ENCODE assay signal across 9 mouse cellular contexts in genomic region chr16:31465630-31466029, GRCm38 (mm10). TPM values are rescaled to one million over a fixed set of nuclear protein-coding genes. Genes with fewer than 3 reads are reported as not detected.
A peak's percentile ranks its signal among the peaks of the same experiment; 100 is the strongest.
DNase-seq lines count a peak whose midpoint lies in the region; ATAC-seq and TF ChIP-seq lines count a peak whose summit lies in the region.
"Had no signal": no experiment of that assay in that cellular context is flagged by ENCODE, and none has a peak within 500 bp of the region (broad histone marks: within the 10 kb centered on the region; RNA-seq: fewer than 3 reads in every experiment).

No protein-coding gene starts in this region.

- H3K27ac ChIP-seq in midbrain, embryonic 14.5 days (replicated peaks; ENCODE audit: low read depth, low read length) = no peak overlapping the region
- H3K27ac ChIP-seq in midbrain, embryonic 13.5 days = no peak overlapping the region
- 0 out of 2 replicates have a peak overlapping the region, but pooled peaks have one; percentile 3 for H3K27ac ChIP-seq in stomach, postnatal 0 days (replicated peaks)
- H3K27ac ChIP-seq: limb, embryonic 15.5 days had no signal

- ATAC-seq in midbrain, embryonic 14.5 days (ENCODE audit: low FRiP score, low TSS enrichment) = no peak
- ATAC-seq in midbrain, embryonic 13.5 days = no peak
- peak; percentile 50; the same call in 1 of the 2 replicates for ATAC-seq in stomach, postnatal 0 days (ENCODE audit: low FRiP score, low TSS enrichment)

- H3K4me2 ChIP-seq in midbrain, embryonic 14.5 days (ENCODE audit: low read length) = no peak overlapping the region
- no peak overlapping the region for H3K4me2 ChIP-seq in midbrain, embryonic 13.5 days (replicated peaks)
- H3K4me2 ChIP-seq in stomach, postnatal 0 days (replicated peaks; ENCODE audit: low read depth) = no peak overlapping the region
- H3K4me2 ChIP-seq: limb, embryonic 15.5 days had no signal

- H3K4me1 ChIP-seq in midbrain, embryonic 14.5 days (ENCODE audit: control insufficient read depth, insufficient read depth, low read length) = no peaks in the 10 kb centered on the region
- no peaks in the 10 kb centered on the region for H3K4me1 ChIP-seq in midbrain, embryonic 13.5 days (replicated peaks)
- no peaks in the 10 kb centered on the region for H3K4me1 ChIP-seq in stomach, postnatal 0 days (replicated peaks; ENCODE audit: control insufficient read depth, insufficient read depth)

- 26% methylated on average over 4 of the region's 4 CpGs for whole genome bisulfite sequencing in midbrain, embryonic 14.5 days
- 37% methylated on average over 4 of the region's 4 CpGs for whole genome bisulfite sequencing in midbrain, embryonic 13.5 days
- 34% methylated on average over 4 of the region's 4 CpGs for WGBS in stomach, postnatal 0 days

- DNase-seq in midbrain, embryonic 14.5 days = peak; percentile 43
- DNase-seq in NIH3T3 (ENCODE audit: low read depth) (peak; percentile 73), liver (peak; percentile 44)
- peak; percentile 82 for DNase-seq in brain, adult 2 months (ENCODE audit: low read depth, low spot score)
- DNase-seq in induced T-regulatory cell, adult 2 months (ENCODE audit: low read depth) = peak; percentile 29
- peak; percentile 63 for DNase-seq in stomach, postnatal 0 days (ENCODE audit: low spot score)

- no peaks in the 10 kb centered on the region for H3K9me3 ChIP-seq in midbrain, embryonic 14.5 days (ENCODE audit: control insufficient read depth, low read length)
- H3K9me3 ChIP-seq in midbrain, embryonic 13.5 days = no peaks in the 10 kb centered on the region
- H3K9me3 ChIP-seq in stomach, postnatal 0 days (ENCODE audit: control insufficient read depth, low read length) = no peaks in the 10 kb centered on the region
- H3K9me3 ChIP-seq: limb, embryonic 15.5 days had no signal

- no peak overlapping the region for H3K4me3 ChIP-seq in midbrain, embryonic 14.5 days (replicated peaks; ENCODE audit: low read depth, low read length)
- no peak overlapping the region for H3K4me3 ChIP-seq in midbrain, embryonic 13.5 days (replicated peaks)
- no peak overlapping the region for H3K4me3 ChIP-seq in stomach, postnatal 0 days (ENCODE audit: low read depth, low read length)
- H3K4me3 ChIP-seq: erythroblast, embryonic 14.5 days; limb, embryonic 15.5 days had no signal

- TF ChIP-seq EP300 in stomach, postnatal 0 days (optimal IDR thresholded peaks at IDR 0.05) = no peak

- peak; percentile 78 for TF ChIP-seq CTCF in stomach, postnatal 0 days (IDR thresholded peaks at IDR 0.05; ENCODE audit: low read depth)

- H3K36me3 ChIP-seq in midbrain, embryonic 14.5 days (ENCODE audit: control insufficient read depth, insufficient read depth, low read length) = no peaks in the 10 kb centered on the region
- H3K36me3 ChIP-seq in midbrain, embryonic 13.5 days = no peaks in the 10 kb centered on the region
- H3K36me3 ChIP-seq in stomach, postnatal 0 days (ENCODE audit: control insufficient read depth, insufficient read depth, low read length) = no peaks in the 10 kb centered on the region
- H3K36me3 ChIP-seq: limb, embryonic 15.5 days had no signal

- H3K27me3 ChIP-seq in midbrain, embryonic 14.5 days (ENCODE audit: control insufficient read depth, insufficient read depth, low read length) = no peaks in the 10 kb centered on the region
- H3K27me3 ChIP-seq in midbrain, embryonic 13.5 days = no peaks in the 10 kb centered on the region
- no peaks in the 10 kb centered on the region for H3K27me3 ChIP-seq in stomach, postnatal 0 days (ENCODE audit: control insufficient read depth, insufficient read depth, low read length)
- H3K27me3 ChIP-seq: limb, embryonic 15.5 days had no signal

- H3K9ac ChIP-seq in midbrain, embryonic 14.5 days (replicated peaks; ENCODE audit: low read length) = no peak overlapping the region
- H3K9ac ChIP-seq in midbrain, embryonic 13.5 days (replicated peaks) = no peak overlapping the region
- no peak overlapping the region for H3K9ac ChIP-seq in stomach, postnatal 0 days (ENCODE audit: low read length)
- H3K9ac ChIP-seq: limb, embryonic 15.5 days had no signal

RNA-seq across cellular contexts. Expression of gene Bdh1, which starts 43.5 kb away (rescaled TPM):
- polyA plus RNA-seq in midbrain, embryonic 14.5 days (2014; fragmentation: Nextera tagmentation; extraction: Ambion mirVana) = 76.5 and 125 TPM in 2 replicates
- polyA plus RNA-seq in midbrain, embryonic 13.5 days (2015; fragmentation: Nextera tagmentation; extraction: Ambion mirVana) = 67.7 and 68.7 TPM in 2 replicates
- 115 and 125 TPM in 2 replicates for polyA plus RNA-seq in stomach, postnatal 0 days (2015; fragmentation: Nextera tagmentation; extraction: Ambion mirVana)

Comparison
In these comparisons a context has a peak if more than half of its experiments do, and no peak if none do; other contexts are left out.
1. DNase-seq: peak in every context shown above with its lines; median percentile 82 in brain, adult 2 months; 73 in NIH3T3; 63 in stomach, postnatal 0 days; 44 in liver; 43 in midbrain, embryonic 14.5 days; 29 in induced T-regulatory cell, adult 2 months.